In the genomic region with DNA sequence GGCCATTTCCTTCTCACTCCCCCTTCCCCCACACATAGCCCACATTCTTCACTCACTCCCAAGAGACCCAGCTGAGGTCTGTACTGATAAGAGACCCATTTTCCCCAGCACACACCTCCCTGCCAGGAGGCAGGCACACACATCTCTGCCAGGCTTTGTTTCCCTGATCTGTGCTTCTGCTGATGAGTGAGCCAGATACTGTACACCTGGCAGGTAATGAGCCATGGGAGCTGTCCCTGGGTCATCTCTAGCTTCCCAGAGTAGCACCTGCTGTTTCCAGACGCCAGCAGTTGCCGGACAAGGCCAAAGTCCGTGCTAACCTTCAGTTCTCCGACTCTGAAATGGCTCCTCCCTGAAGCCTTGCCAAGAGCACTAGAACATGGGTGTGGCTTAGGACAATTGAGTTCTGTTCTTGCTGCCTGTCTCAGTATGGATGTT, we compare ENCODE assay signal across 9 mouse cellular contexts. TPM values are rescaled to one million over a fixed set of nuclear protein-coding genes. Genes with fewer than 3 reads are reported as not detected.
DNase-seq lines count a peak whose midpoint lies in the region; ATAC-seq and TF ChIP-seq lines count a peak whose summit lies in the region.
"Had no signal": no experiment of that assay in that cellular context is flagged by ENCODE, and none has a peak within 500 bp of the region (broad histone marks: within the 10 kb centered on the region; RNA-seq: fewer than 3 reads in every experiment).

No protein-coding gene starts in this region.

- peak overlapping the region; percentile 78; the same call in 1 of the 2 replicates for H3K27ac ChIP-seq in lung, embryonic 14.5 days (ENCODE audit: low read depth)
- no peak overlapping the region for H3K27ac ChIP-seq in cerebellum, adult 2 months (ENCODE audit: insufficient read depth, low read length)
- H3K27ac ChIP-seq in midbrain, postnatal 0 days (ENCODE audit: low read depth, low read length): no peak overlapping the region
- H3K27ac ChIP-seq: macrophage had no signal

- H3K27me3 ChIP-seq in lung, embryonic 14.5 days (ENCODE audit: insufficient read depth, low read length): no peaks in the 10 kb centered on the region
- H3K27me3 ChIP-seq in cerebellum, adult 2 months (ENCODE audit: control insufficient read depth, insufficient read depth, low read length): no peaks in the 10 kb centered on the region
- no peaks in the 10 kb centered on the region for H3K27me3 ChIP-seq in midbrain, postnatal 0 days (ENCODE audit: insufficient read depth, low read length)

- WGBS in lung, embryonic 14.5 days: 12% methylated on average over 4 of the region's 4 CpGs
- 28% methylated on average over 4 of the region's 4 CpGs for WGBS in cerebellum, adult 2 months
- 66% methylated on average over 4 of the region's 4 CpGs for WGBS in midbrain, postnatal 0 days

- peak; percentile 20 for DNase-seq in MN1 (ENCODE audit: low spot score)
- peak; percentile 27 for DNase-seq in embryo, embryonic 9.5 days (ENCODE audit: extremely low spot score)
- DNase-seq in heart, postnatal 4 days: peak; percentile 71
- peak; percentile 62 for DNase-seq in lung, embryonic 14.5 days
- no peak for DNase-seq in layer of hippocampus, adult 18-20 months (ENCODE audit: low spot score in 2 of 2)
- DNase-seq in cerebellum, adult 2 months: no peak
- no peak for DNase-seq in midbrain, postnatal 0 days (ENCODE audit: low spot score)
- no peak for DNase-seq in thymus, postnatal 4 days

- TF ChIP-seq POLR2A in cerebellum, adult 2 months (IDR thresholded peaks at IDR 0.05; ENCODE audit: borderline replicate concordance, insufficient read depth, low read length): no peak

- ATAC-seq in lung, embryonic 14.5 days (ENCODE audit: insufficient read depth): peak; percentile 94
- no peak for ATAC-seq in midbrain, postnatal 0 days (ENCODE audit: low FRiP score)

- H3K36me3 ChIP-seq in lung, embryonic 14.5 days (ENCODE audit: insufficient read depth): no peaks in the 10 kb centered on the region
- H3K36me3 ChIP-seq in midbrain, postnatal 0 days (ENCODE audit: insufficient read depth, low read length): no peaks in the 10 kb centered on the region

- TF ChIP-seq CTCF in lung, embryonic 14.5 days (IDR thresholded peaks at IDR 0.05; ENCODE audit: low read depth): no peak
- TF ChIP-seq CTCF in cerebellum, adult 2 months (IDR thresholded peaks at IDR 0.05; ENCODE audit: borderline replicate concordance, insufficient read depth, low read depth, low read length): no peak
- TF ChIP-seq CTCF in midbrain, postnatal 0 days (IDR thresholded peaks at IDR 0.05): no peak

- H3K4me3 ChIP-seq in lung, embryonic 14.5 days (ENCODE audit: low read depth, low read length): no peak overlapping the region
- no peak overlapping the region for H3K4me3 ChIP-seq in cerebellum, adult 2 months (replicated peaks; ENCODE audit: insufficient read depth, low read depth, low read length)
- no peak overlapping the region for H3K4me3 ChIP-seq in midbrain, postnatal 0 days (ENCODE audit: low read depth, low read length)

- no peaks in the 10 kb centered on the region for H3K4me1 ChIP-seq in lung, embryonic 14.5 days (ENCODE audit: insufficient read depth)
- no peaks in the 10 kb centered on the region for H3K4me1 ChIP-seq in cerebellum, adult 2 months (ENCODE audit: control insufficient read depth, insufficient read depth, low read length)
- no peaks in the 10 kb centered on the region for H3K4me1 ChIP-seq in midbrain, postnatal 0 days (ENCODE audit: insufficient read depth, low read length)

- H3K9me3 ChIP-seq in lung, embryonic 14.5 days (ENCODE audit: low read depth, low read length): no peaks in the 10 kb centered on the region
- H3K9me3 ChIP-seq in midbrain, postnatal 0 days (ENCODE audit: low read length): no peaks in the 10 kb centered on the region

- H3K9ac ChIP-seq in lung, embryonic 14.5 days: no peak overlapping the region
- no peak overlapping the region for H3K9ac ChIP-seq in midbrain, postnatal 0 days (replicated peaks; ENCODE audit: low read length, poor library complexity, severe bottlenecking)

- peak overlapping the region; percentile 26 for H3K4me2 ChIP-seq in lung, embryonic 14.5 days
- no peak overlapping the region for H3K4me2 ChIP-seq in midbrain, postnatal 0 days (ENCODE audit: low read depth, low read length, poor library complexity, severe bottlenecking)

RNA-seq across cellular contexts. Expression of gene Dsp, which starts 19.6 kb away (rescaled TPM):
- total RNA-seq in heart, postnatal 4 days (2021): 100 to 1,000 TPM; 361 to 388 TPM
- polyA plus RNA-seq in lung, embryonic 14.5 days (2014; fragmentation: Nextera tagmentation; extraction: Ambion mirVana): 8.0 and 9.1 TPM in 2 replicates
- total RNA-seq in layer of hippocampus, adult 18-20 months (2021): 10 to 100 TPM; 10.3 to 10.7 TPM
- polyA plus RNA-seq in cerebellum, adult 2 months (2012; rRNA removed): 0.10 and 0.19 TPM in 2 replicates
- 1.1 and 2.7 TPM in 2 replicates for total RNA-seq in midbrain, postnatal 0 days (2014; rRNA removed)
- polyA plus RNA-seq in midbrain, postnatal 0 days (2015; fragmentation: Nextera tagmentation; extraction: Ambion mirVana): 0.07 and 0.11 TPM in 2 replicates
- polyA plus RNA-seq: macrophage had no signal

RNA-seq across cellular contexts. Expression of gene Snrnp48, which starts 34.0 kb away (rescaled TPM):
- total RNA-seq in heart, postnatal 4 days (2021): 10 to 100 TPM; 12.5 to 14.1 TPM
- polyA plus RNA-seq in lung, embryonic 14.5 days (2014; fragmentation: Nextera tagmentation; extraction: Ambion mirVana): 39.1 and 40.5 TPM in 2 replicates
- 10 to 100 TPM; 21.5 to 21.7 TPM for total RNA-seq in layer of hippocampus, adult 18-20 months (2021)
- 35.6 and 37.7 TPM in 2 replicates for polyA plus RNA-seq in cerebellum, adult 2 months (2012; rRNA removed)
- total RNA-seq in midbrain, postnatal 0 days (2014; rRNA removed): 9.6 and 10.5 TPM in 2 replicates
- 17.8 and 21.2 TPM in 2 replicates for polyA plus RNA-seq in midbrain, postnatal 0 days (2015; fragmentation: Nextera tagmentation; extraction: Ambion mirVana)

Comparison
In these comparisons a context has a peak if more than half of its experiments do, and no peak if none do; other contexts are left out.
1. DNase-seq: peak in MN1 (single experiment), embryo, embryonic 9.5 days (single experiment), heart, postnatal 4 days (single experiment) and lung, embryonic 14.5 days (single experiment); none in layer of hippocampus, adult 18-20 months (0 of 2), cerebellum, adult 2 months (0 of 2), midbrain, postnatal 0 days (single experiment) and thymus, postnatal 4 days (single experiment).
2. RNA of gene Dsp, which starts 19.6 kb away (total RNA-seq): 361 to 388 TPM in heart, postnatal 4 days; 10.3 to 10.7 TPM in layer of hippocampus, adult 18-20 months and 1.1 to 2.7 TPM in midbrain, postnatal 0 days; every median in the first group is over 10 times any median in the second.